Mouse (Mus musculus): ENCODE data around the gene Jazf1.
A peak's percentile ranks its signal among the peaks of the same experiment; 100 is the strongest.

Gene Jazf1

DNA sequence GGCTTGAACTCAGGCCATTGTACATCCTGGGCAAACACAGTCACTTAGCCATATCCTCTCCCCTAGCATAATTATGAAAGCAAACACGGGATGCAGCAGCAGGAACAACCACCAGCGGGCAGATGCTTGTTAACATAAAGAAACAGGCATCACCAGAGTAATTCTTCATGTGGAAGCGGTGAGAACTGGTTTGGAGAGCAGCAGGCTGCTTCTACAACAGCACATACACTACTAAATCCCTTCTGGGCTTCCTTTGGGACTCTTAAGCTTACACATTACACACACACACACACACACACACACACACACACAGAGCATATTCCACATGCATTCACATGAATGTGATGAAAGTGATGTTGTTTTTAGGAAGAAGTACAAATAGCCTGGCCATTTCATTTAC, 216.5 kb downstream of the Jazf1 start:
- DNase-seq (ENCODE audit: low read depth, low spot score) = no peak

DNA sequence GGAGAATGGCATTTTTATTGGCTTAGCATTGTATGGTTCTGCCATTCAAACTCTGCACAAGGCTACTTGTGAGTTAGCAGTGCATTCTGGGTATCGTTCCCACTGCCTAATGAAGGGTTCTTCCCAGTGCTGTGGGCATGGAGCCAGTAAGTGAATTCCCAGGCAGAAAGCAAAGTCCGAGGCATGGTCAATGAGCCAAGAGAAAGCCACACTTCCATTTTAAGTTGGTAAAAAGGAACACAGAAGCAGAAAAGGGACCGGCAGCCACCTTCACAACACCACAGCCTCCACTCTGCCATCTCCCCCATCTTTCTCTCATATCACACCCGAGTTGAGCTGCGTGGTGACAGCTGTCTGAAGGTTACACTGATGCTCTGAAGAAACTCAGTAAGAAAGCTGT, 217.4 kb downstream of the Jazf1 start:
- no peak for DNase-seq (ENCODE audit: low read depth, low spot score)

DNA sequence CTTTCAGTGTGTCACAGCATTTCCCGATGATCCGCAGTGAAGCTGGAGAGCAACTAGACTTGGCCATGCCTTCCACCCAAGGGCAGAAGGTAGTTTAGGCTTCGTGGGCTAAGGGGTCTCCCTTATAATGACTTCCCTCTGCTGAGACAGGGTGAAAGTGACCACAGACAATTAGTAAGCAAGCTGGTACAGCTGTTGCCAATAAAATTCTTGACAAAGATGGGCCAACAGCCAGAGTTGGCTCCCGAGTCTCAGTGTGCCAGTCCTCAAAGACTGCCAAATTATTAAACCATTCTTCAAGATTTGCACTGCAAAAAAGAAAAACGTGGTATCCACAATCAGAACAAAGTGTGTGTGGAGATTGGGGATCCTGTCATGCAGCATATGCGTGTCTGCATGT, 220.2 kb downstream of the Jazf1 start:
- no peak for DNase-seq (ENCODE audit: low read depth, low spot score)

DNA sequence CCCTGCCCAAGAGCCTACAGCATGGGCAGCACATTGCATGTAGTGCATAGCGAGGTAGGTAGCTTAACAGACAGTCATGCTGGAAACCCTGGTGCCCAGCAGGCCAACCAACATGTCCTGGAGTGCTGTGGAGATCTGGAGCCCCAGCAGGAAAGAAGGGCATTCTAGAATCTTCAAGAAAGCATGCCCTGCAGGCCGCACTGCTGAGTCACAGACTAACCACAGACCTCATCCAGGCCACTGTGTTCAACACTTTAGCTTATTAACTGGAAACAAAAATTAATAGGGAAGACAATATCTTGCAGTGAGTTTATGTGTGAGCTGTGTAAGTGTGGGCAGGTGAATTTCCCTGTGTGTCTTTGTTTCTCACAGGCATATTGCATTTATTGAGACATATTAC, 222.1 kb downstream of the Jazf1 start:
- DNase-seq (ENCODE audit: low read depth, low spot score) = no peak

DNA sequence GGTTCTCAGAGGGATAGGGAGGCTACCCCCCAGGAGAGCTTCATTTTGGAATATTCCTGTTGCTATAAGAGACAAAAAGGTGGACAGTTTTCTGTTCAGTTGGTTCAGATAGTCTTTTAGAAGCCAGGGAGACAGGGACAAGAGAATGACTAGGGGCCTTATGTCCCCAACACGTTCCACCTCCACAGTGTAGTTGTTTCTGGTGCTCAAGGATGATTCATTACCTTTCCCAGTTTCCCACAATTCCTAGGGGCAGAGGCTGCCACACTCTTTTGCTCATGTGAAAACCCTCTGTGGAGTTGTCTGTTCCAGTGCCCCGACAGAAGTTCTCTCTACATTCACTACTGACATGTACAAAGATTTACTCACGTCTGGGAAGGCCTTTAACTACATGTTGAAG, 223.7 kb downstream of the Jazf1 start:
- DNase-seq (ENCODE audit: low read depth, low spot score) = no peak

DNA sequence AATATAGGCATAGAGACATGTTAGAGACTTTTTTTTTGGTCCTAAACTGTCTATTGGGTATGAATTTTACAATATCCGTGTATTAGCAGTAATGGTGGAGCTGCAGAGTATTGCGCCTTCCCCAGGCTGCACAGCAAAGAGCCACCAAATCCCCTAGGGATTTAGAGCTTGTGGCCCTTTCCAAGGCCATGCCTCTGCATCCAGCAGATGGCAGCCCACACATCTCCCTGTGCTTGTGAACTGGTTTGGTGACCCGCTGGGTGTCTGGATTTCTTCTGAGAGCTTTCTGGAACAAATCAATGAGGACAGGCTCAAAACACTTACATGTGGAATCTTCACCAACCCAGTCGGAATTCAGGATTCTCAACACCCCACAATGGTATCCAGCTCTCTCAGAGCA, 225.4 kb downstream of the Jazf1 start:
- peak; percentile 37 for DNase-seq (ENCODE audit: low read depth, low spot score)

DNA sequence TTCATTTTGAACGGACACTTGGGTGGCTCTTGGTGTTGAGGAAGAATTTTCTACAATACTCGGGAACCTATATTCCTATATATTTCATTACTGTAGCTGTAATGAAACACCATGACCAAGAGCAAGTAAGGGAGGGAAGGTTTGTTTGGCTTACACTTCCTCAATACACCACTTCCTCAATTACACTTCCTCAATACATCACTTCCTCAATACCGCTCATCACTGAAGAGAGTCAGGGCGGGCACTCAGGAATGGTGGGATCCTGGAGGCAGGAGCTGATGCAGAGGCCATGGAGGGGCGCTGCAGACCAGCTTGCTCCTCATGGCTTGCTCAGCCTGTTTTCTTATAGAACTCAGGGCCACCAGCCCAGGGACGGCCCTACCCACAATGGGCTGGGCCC, 225.8 kb downstream of the Jazf1 start:
- no peak for DNase-seq (ENCODE audit: low read depth, low spot score)

DNA sequence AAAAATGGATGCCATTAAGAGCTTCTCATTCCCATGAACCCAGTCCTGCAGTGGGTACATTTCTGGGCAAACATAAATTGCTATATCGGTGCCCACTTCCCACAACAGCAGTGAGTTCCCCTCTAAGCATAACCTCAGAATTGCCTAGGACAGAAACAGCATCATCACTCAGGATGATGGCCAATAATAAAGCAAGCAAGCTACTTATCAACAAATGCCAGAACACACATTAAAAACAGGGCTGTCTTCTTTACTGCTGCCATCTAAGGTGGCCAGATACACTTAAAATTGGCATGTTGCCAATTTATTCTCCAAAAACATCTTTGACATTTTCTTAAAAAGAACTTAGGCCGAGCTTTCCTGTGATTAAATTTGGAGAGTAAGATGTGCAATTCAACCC, 226.8 kb downstream of the Jazf1 start:
- no peak for DNase-seq (ENCODE audit: low read depth, low spot score)

DNA sequence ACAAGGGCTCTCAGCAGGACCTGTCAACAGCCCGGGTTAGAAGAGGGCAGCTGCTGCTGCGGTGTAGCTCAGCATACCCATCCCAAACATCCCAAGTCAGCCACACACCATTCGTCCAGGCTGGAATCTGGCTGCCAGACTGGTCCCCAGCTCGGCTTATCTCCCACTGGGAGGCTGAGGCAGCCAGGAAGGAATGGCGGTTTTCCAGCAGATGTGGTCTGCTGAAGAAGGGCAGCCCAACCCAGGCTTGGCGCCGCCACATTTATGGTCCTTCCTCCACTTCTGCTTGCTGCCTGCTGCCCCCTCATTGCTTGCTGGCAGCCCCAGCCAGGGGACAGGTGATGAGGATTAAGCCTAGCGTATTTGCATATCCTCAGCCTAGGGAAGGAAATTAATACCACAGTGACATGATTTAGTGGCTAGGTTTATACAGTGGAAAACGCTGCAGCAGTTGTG, 227.8 kb downstream of the Jazf1 start:
- no peak for DNase-seq (ENCODE audit: low read depth, low spot score)

DNA sequence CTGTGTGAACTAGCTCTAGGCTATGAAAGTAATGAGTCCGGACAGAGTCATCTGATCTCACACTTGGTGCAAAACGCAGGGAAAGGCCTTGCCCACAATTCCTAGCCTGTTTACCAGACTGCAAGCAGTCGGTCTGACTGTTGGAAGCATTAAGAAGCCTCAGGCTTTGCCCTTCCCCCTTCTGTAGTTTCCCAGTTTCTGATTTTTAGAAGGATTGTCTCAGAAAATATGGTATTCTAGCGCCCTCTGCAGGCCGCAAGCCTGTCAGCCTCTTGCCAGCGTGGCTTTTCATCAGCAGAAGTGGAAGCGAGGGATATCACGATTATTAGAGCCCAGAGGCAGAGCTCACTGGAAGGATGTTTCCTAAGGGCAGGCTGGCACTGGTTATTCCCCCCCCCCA, 229.7 kb downstream of the Jazf1 start:
- DNase-seq (ENCODE audit: low read depth, low spot score) = peak; percentile 86

DNA sequence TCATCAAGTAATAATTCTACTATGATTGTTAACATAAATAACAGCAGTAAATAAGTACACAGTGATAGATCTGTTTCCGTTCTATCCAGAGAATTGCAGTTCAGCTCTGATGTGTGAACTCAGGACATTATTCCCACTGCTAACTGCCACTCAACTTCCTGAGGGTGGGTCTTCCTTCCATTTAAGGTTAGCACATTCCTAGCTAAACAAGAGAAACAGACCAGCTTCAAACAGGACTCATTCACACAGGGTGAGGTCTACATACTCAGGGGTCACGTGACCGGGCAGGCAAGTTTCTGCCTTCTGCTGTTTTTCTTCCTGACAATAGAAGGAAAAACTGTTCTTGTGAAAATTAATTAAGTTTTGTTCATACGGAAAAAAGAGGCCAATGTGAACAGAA, 230.6 kb downstream of the Jazf1 start:
- DNase-seq (ENCODE audit: low read depth, low spot score) = peak; percentile 35

DNA sequence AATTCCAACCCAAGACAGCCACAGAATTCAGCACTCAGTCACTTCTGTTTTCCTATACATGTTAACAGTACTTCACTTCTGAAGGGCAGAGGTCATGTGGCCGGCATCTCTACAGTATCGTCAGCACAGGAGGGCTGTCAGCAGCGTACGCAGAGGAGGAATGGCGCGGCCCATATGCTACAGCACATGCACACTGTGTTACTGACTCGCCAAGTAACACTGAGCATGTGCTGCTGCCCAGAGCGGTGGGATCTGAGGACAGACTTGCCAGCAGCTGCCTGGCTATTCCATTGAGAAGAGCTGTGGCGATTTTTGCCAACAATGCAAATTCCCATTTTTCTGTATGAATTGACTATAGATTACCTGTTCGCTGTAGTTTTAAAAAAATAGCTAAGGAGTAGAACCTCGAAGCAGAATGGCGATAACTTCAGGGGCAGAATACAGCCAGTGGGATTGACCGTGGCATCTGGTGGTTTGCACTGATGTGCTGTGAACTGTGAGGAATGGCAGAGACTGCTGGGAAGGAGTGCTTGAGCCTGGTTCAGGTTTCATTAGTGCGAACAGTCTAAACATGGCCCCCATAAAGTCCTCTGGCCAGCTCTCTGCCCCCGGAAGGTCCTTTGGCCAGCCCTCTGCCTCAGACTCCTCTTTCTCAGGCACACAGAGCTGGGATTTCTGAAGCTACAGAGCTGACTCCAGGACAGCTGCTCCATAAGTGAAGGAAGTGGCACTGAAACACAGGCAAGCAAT, 232.1 kb downstream of the Jazf1 start:
- no peak for DNase-seq (ENCODE audit: low read depth, low spot score)

DNA sequence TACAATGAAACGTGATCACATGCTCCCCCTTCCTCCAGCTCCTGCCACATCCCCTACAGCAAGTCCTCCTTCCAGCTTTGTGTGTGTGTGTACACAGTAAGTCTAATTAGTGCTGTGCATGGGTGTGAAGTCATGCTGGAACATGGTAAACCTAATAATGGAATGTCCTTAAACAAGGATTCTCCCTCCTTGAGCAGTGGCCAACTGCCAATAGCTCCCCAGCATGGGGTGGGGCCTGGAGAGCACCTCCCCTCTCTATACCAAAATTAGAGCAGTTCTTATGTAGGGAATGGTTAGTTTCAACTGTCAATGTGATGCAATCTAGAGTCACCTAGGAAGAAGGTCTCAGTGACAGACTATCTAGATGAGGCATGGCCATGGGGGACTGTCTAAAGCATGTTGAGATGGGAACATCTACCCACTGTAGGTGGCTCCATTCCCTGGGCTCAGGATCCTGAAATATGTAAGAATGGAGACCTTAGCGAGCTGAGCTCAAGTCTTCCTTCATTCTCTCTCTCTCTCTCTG, 240.6 kb downstream of the Jazf1 start:
- no peak for DNase-seq (ENCODE audit: low read depth, low spot score)

DNA sequence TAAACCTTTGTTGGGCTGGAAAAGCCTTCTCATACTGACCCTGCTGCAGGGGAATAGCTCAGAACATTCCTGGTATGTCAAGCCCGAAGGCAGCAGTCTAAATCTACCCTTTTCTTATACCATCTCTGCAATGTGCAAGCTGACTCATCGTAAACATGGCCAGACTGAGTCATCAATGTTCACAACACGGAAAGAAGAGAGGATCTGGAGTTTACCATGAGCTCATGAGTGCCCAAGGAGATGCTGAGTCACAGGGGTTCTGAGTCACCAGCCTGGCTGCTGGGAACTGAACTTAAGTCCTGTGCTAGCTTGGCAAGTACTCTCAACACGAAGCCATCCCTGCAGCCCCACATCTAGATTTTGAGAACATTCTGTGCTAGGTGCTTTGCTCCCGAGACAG, 242.9 kb downstream of the Jazf1 start:
- DNase-seq (ENCODE audit: low read depth, low spot score) = no peak

DNA sequence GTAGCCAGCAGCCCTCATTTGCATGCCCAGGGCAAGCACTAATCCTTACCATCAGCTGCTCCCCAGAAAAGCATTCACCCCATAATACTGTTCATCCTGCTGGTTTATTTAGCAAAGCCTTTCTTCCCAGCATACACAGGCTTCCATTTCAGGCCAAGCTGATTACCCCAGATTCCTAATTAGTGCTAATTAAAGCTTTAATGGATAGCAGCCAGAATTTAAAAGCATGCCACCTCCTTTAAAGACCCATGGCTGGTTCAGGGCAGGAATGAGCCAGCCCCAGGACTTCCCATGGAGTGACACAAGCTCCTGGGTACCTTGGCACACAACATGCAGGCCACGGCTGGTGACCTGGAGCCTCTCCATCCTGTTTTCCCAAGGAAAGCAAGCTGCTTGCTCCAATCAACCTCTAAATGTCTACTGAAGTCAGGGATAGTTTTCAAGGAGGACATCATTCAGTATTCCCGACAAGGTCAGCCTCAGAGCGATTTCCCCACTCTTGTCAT, 243.4 kb downstream of the Jazf1 start:
- no peak for DNase-seq (ENCODE audit: low read depth, low spot score)

DNA sequence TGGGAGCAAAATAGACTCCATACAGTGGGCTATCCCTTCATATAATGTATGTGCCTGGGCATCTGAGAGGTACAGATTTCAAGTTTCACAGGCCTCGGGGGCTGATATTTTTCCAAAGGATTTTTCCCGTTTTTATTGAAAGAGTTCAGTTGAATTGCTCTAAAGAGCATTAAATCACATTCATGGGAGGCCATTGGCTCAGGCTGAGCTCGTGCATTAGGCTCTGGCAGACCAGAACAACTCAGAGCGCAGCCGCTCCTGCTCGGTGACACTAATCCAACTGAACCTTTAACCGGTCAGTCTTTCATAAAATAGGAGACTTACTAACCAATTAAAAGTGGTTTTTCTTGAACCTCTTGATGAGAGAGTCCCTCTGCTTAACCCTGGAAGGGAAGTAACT, 245.4 kb downstream of the Jazf1 start:
- no peak for DNase-seq (ENCODE audit: low read depth, low spot score)

DNA sequence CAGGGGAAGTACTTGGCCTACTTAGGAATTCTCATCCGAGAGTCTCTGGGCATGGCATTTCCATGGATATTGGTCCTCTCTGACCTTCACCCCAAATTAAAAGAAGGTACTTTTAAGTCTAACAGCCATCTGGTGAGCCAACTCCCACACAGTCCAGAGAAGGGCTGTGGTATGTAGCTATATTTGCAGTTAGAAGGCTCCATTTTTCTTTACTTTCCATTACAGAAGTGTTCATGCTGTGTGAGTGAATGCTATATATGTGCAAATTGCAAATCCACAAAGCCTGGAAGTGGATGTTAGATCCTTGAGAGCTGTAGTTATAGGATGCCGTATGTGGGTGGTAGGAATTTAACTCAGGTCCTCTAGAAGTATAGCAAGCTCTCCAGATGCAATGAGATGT, 245.8 kb downstream of the Jazf1 start:
- peak; percentile 61 for DNase-seq (ENCODE audit: low read depth, low spot score)

DNA sequence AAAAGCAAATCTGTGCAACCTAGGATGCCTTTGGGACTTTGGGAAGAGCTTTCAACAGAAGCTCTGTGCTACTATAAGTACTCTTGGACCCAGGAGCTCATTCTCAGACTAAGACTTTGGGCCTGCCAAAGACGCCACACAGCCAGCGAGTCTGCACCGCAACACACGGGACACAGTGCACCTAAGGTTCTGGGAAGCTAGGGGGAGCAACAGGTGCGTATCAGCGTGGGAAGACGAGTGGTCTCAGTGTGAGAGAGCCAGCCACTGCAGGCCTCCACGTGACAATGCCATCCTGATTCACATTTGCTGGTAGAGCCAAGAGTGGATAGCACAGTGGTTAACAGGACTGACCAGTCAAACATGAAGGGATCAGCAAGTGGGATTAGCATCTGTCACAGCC, 249.1 kb downstream of the Jazf1 start:
- DNase-seq (ENCODE audit: low read depth, low spot score) = peak; percentile 56

DNA sequence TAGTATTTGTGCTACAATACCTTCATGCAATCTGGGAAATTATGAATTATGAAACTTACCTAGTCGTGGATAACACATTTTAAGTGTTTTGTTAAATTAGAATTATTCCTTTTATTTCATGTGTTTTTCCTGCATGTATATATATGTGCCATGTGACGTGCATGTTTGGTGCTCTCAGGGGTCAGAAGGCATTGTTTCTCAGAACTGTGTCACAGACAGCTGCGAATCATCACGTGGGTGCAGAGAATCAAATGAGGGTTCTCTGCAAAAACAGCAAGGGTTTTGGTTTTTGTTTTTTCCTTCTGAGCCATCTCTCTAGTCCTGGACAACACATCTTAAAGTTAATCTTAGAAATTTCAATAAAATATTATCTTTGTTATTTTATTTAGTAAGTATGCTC, 250.4 kb downstream of the Jazf1 start:
- DNase-seq (ENCODE audit: low read depth, low spot score) = no peak

DNA sequence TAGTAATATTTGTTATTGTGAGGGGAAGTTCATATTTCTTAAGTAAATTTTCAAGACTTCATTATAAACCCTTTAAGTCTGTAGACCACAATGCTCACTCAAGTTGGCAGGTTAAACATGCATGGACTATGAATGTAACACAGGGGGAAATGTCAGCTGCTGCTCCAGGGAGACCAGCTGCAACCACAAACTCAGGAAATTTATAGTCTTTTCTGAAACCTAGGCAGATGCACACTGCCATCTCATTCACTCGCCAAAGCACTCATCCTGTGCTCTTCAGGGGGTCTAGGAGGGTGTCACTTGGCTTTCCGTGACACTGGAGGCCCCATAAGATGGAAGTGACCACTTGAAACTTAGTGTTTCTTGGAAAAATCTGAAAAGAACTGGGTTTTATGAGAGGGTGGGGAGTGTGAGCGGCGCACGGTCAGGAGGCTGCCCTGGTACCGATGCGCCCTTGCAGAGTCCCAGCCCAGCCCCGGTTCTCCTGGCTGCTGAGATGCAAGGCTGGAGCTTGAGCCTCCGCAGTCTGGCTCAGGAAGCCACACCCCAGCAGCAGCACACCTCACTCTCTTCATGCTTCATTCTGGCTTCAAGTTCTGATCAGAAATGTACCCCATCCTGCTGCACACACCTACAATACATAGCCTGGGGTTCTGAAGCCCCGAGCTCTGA, 251.1 kb downstream of the Jazf1 start:
- no peak for DNase-seq (ENCODE audit: low read depth, low spot score)

DNA sequence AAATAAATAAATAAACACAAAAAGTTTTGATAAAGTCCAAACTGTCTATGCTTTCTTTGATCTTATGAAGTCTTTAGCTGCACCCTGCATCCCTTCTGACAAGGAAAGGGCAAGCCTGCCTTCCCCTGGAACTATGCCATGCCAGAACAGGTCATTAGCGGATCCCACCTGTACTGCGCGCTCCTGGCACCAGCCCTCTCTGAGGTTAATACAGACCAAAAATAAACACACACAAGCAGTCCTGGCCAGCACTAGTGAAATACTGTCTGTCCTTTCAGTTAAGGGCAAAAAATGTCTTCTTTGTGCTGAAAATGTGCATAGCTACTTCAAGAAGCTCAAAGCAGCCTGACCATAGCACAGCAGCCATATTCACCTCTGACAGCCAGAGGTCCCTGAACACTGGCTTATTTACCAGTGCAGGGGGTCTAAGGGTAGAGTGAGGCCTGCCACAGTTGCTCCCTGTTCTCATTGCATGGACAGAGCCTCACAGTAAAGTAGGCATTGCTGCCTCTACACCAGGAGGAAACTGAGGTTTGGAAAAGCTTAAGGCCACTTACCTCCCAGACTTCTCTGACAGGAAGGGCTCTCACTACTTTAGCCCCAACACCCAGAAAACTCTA, 263.1 kb downstream of the Jazf1 start:
- no peak for DNase-seq (ENCODE audit: low read depth, low spot score)

DNA sequence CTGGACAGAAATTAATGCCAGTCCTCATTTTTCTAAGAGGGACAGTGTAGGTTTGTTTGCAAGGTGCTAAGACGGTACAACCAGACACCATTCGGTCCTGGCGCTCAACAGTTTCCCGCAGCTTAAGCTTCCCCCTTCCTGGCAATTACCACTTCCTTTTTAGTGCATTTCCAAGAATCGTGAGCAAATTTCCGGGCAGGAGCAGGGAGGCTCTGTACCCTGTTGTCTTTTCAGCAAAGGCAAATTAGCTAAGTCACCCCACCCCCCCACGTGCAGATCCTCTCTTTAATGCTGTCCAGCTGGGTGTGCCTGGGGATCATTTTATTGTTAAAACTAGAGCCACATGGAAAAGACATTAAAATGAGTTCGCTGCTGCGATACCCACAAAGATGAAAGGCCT, 266.2 kb downstream of the Jazf1 start:
- DNase-seq (ENCODE audit: low read depth, low spot score) = peak; percentile 57

Measured in ES-CJ7 (cell line).